Mouse (Mus musculus): ENCODE results near the gene Ppme1. TPM values are rescaled to one million over a fixed set of nuclear protein-coding genes. Genes with fewer than 3 reads are reported as not detected.

Ppme1 gene
- polyA plus RNA-seq (2015; fragmentation: Nextera tagmentation; extraction: Ambion mirVana), result 72.5 and 79.5 TPM in 2 replicates

GRCm38 (mm10) chr7:100371495-100372451, at the start of gene Ppme1, which contains the start of gene C2cd3:
Gene Ppme1, minus strand, starts transcription at chr7:100372307.
Gene C2cd3, plus strand, starts transcription at chr7:100372233.
- no peaks in the 10 kb centered on the region for H3K9me3 ChIP-seq (ENCODE audit: low read length)
- H3K4me2 ChIP-seq (replicated peaks; ENCODE audit: low read depth, low read length), result peak within 1 kb of the TSS; percentile 76
- peaks cover 22% of the 10 kb centered on the region for H3K4me1 ChIP-seq (ENCODE audit: insufficient read depth, low read length)
- peak within 1 kb of the TSS; percentile 92 for H3K27ac ChIP-seq (ENCODE audit: low read length)
- no peaks in the 10 kb centered on the region for H3K27me3 ChIP-seq (ENCODE audit: insufficient read depth, low read length)
- peaks cover 12% of the 10 kb centered on the region; the same call in 1 of the 2 replicates for H3K36me3 ChIP-seq (ENCODE audit: insufficient read depth, low read length)
- peak within 1 kb of the TSS; percentile 86 for H3K9ac ChIP-seq (replicated peaks; ENCODE audit: low read length)
- ATAC-seq (ENCODE audit: low FRiP score, low TSS enrichment), result peak; percentile 99
- peak within 1 kb of the TSS; percentile 92 for H3K4me3 ChIP-seq (ENCODE audit: low read length)
- under 1% methylated on average over 54 of the region's 54 CpGs for WGBS

GRCm38 (mm10) chr7:100408684-100409083, 36.6 kb upstream of the Ppme1 start:
- H3K4me2 ChIP-seq (replicated peaks; ENCODE audit: low read depth, low read length), result no peak overlapping the region
- H3K36me3 ChIP-seq (ENCODE audit: insufficient read depth, low read length), result peaks cover 58% of the 10 kb centered on the region
- no peak overlapping the region for H3K9ac ChIP-seq (replicated peaks; ENCODE audit: low read length)
- H3K4me3 ChIP-seq (ENCODE audit: low read length), result no peak overlapping the region
- H3K27ac ChIP-seq (ENCODE audit: low read length), result no peak overlapping the region
- H3K9me3 ChIP-seq (ENCODE audit: low read length), result no peaks in the 10 kb centered on the region
- H3K4me1 ChIP-seq (ENCODE audit: insufficient read depth, low read length), result no peaks in the 10 kb centered on the region
- 92% methylated on average over 4 of the region's 4 CpGs for WGBS
- ATAC-seq (ENCODE audit: low FRiP score, low TSS enrichment), result no peak
- no peaks in the 10 kb centered on the region for H3K27me3 ChIP-seq (ENCODE audit: insufficient read depth, low read length)

DNA sequence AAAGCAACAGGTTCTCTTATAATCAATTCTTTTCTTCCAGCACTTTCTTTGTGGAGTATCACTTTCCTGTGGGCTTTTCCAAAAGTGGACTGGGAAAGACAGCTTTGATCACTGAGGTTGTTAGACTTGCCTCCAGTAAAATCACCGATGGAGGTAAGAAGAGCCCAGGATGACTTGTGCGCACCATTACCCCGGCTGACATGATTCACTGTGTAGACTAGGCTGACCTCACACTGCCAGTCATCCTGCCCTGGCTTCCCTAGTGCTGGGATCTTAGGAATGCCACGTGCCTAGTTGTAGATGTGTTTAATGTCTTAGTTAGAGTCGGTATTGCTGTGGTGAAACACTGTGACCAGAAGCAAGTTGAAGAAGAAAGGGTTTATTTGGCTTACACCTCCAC, 35.6 kb upstream of the Ppme1 start:
- Histone ChIP-seq H3K4me3 (ENCODE audit: low read length) (no peak overlapping the region), H3K36me3 (ENCODE audit: insufficient read depth, low read length) (peaks cover 55% of the 10 kb centered on the region), H3K9ac (replicated peaks; ENCODE audit: low read length) (no peak overlapping the region), H3K4me1 (ENCODE audit: insufficient read depth, low read length) (no peaks in the 10 kb centered on the region), H3K4me2 (replicated peaks; ENCODE audit: low read depth, low read length) (no peak overlapping the region), H3K27ac (ENCODE audit: low read length) (no peak overlapping the region), H3K27me3 (ENCODE audit: insufficient read depth, low read length) (no peaks in the 10 kb centered on the region), H3K9me3 (ENCODE audit: low read length) (no peaks in the 10 kb centered on the region)
- 55% methylated on average over 5 of the region's 5 CpGs for WGBS
- 0 out of 2 replicates have a peak, but pooled peaks have one; percentile 42 for ATAC-seq (ENCODE audit: low FRiP score, low TSS enrichment)

- ATAC-seq (ENCODE audit: low FRiP score, low TSS enrichment), result no peak
- Histone ChIP-seq H3K36me3 (ENCODE audit: insufficient read depth, low read length) (peaks cover 34% of the 10 kb centered on the region), H3K27me3 (ENCODE audit: insufficient read depth, low read length) (no peaks in the 10 kb centered on the region), H3K9ac (replicated peaks; ENCODE audit: low read length) (no peak overlapping the region), H3K27ac (ENCODE audit: low read length) (no peak overlapping the region), H3K4me1 (ENCODE audit: insufficient read depth, low read length) (no peaks in the 10 kb centered on the region), H3K9me3 (ENCODE audit: low read length) (no peaks in the 10 kb centered on the region), H3K4me2 (replicated peaks; ENCODE audit: low read depth, low read length) (no peak overlapping the region), H3K4me3 (ENCODE audit: low read length) (no peak overlapping the region)
- 76% methylated on average over 4 of the region's 4 CpGs for WGBS
These were observed 30.6 kb upstream of the Ppme1 start for GRCm38 (mm10) chr7:100402715-100403114.

DNA sequence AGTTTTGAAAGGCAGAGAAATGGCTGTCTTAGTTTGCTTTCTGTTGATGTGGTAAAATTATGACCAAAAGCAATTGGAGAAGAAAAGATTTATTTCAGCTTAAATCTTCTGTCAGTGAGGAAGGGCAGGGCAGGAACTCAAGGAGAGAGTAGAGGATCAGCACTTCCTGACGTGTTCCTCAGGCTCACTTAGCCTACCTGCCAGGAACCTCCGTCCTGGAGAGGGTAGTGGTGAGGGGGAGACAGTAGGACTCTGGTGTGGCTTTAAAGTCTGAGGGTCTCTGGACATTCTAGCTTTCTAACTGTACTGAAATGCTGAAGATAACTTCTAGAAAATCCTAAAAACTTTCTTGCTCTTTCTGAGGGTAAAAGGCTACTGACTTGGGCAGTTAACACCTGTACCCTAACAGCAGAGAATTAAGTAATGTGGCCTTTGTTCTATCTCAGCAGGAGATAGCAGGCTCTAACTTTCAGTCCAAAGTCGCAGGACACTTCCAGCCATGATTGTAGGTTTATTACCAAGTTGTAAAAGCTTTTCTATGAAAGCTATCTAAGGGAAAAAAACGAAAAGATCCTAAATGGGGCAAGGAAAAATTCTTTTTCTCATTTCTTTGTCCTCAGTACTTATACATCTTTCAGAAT, 28.9 kb upstream of the Ppme1 start:
- no peak overlapping the region for H3K4me2 ChIP-seq (replicated peaks; ENCODE audit: low read depth, low read length)
- ATAC-seq (ENCODE audit: low FRiP score, low TSS enrichment), result no peak
- H3K9ac ChIP-seq (replicated peaks; ENCODE audit: low read length), result no peak overlapping the region
- H3K27me3 ChIP-seq (ENCODE audit: insufficient read depth, low read length), result no peaks in the 10 kb centered on the region
- H3K4me3 ChIP-seq (ENCODE audit: low read length), result no peak overlapping the region
- peaks cover 25% of the 10 kb centered on the region for H3K36me3 ChIP-seq (ENCODE audit: insufficient read depth, low read length)
- no peaks in the 10 kb centered on the region for H3K9me3 ChIP-seq (ENCODE audit: low read length)
- no peak overlapping the region for H3K27ac ChIP-seq (ENCODE audit: low read length)
- no peaks in the 10 kb centered on the region for H3K4me1 ChIP-seq (ENCODE audit: insufficient read depth, low read length)
- WGBS, result 30% methylated on average over 4 of the region's 4 CpGs

DNA sequence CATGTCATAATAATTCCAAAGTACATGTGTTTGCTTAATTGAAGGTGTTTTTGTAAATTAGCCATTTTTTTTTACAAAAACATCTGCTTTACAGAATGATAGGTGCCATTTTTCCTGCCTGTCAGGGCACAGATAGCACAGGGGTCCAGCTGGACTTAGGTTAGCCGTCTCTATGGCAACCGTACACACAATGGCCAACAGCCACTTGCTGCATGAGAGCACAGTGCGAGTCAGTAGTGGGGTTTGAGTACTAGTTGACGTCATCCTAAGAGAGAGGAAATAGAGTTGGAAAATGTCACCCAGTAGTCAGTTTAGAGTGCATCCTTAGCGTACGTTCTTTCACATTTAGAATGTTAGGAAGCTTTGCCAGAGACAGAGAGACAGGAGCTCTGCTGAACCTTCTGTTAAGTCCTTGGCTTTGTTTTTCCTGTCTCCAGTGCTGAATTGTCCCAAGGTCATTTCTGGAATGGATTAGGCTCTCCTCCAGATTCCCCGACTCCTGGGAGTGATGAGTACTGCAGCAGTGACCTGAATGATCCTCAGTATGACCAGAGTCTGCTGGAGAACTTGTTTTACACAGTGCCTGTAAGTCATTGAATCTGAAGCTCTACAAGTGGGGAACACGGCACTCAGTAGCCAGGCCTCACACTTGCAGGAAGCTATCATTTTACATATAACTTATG, 27.3 kb upstream of the Ppme1 start:
- peaks cover 20% of the 10 kb centered on the region for H3K36me3 ChIP-seq (ENCODE audit: insufficient read depth, low read length)
- no peak overlapping the region for H3K27ac ChIP-seq (ENCODE audit: low read length)
- no peak overlapping the region for H3K4me2 ChIP-seq (replicated peaks; ENCODE audit: low read depth, low read length)
- no peaks in the 10 kb centered on the region for H3K27me3 ChIP-seq (ENCODE audit: insufficient read depth, low read length)
- ATAC-seq (ENCODE audit: low FRiP score, low TSS enrichment), result no peak
- H3K4me1 ChIP-seq (ENCODE audit: insufficient read depth, low read length), result no peaks in the 10 kb centered on the region
- WGBS, result 73% methylated on average over 8 of the region's 8 CpGs
- H3K9me3 ChIP-seq (ENCODE audit: low read length), result no peaks in the 10 kb centered on the region
- no peak overlapping the region for H3K4me3 ChIP-seq (ENCODE audit: low read length)
- no peak overlapping the region for H3K9ac ChIP-seq (replicated peaks; ENCODE audit: low read length)

- H3K4me3 ChIP-seq (ENCODE audit: low read length), result no peak overlapping the region
- H3K27ac ChIP-seq (ENCODE audit: low read length), result no peak overlapping the region
- no peak for ATAC-seq (ENCODE audit: low FRiP score, low TSS enrichment)
- H3K4me2 ChIP-seq (replicated peaks; ENCODE audit: low read depth, low read length), result no peak overlapping the region
- H3K9me3 ChIP-seq (ENCODE audit: low read length), result no peaks in the 10 kb centered on the region
- 77% methylated on average over 2 of the region's 2 CpGs for WGBS
- no peaks in the 10 kb centered on the region for H3K4me1 ChIP-seq (ENCODE audit: insufficient read depth, low read length)
- H3K27me3 ChIP-seq (ENCODE audit: insufficient read depth, low read length), result no peaks in the 10 kb centered on the region
- peaks cover 38% of the 10 kb centered on the region for H3K36me3 ChIP-seq (ENCODE audit: insufficient read depth, low read length)
- H3K9ac ChIP-seq (replicated peaks; ENCODE audit: low read length), result no peak overlapping the region
These were observed 20.2 kb upstream of the Ppme1 start for GRCm38 (mm10) chr7:100392265-100392664.

DNA sequence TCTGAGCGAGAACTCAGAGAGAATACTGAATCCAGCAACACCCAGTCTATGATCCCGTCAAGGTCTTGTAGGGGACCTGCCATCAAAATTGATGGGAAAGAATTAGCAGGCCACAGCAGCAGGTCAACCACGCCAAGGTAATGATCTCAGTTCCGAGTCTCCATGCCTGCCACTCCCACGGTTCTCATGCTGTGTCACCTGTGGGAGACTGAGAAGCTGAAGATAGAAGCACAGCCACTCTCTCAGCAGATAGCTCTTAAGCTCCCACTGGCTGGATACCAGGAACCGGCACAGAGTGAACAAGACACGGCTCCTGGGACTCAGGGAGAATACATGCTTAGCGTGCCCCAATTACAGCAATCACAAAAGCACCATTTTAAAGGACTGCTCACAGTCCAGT, 18.1 kb upstream of the Ppme1 start:
- no peak overlapping the region for H3K27ac ChIP-seq (ENCODE audit: low read length)
- H3K9me3 ChIP-seq (ENCODE audit: low read length), result no peaks in the 10 kb centered on the region
- ATAC-seq (ENCODE audit: low FRiP score, low TSS enrichment), result no peak
- H3K4me3 ChIP-seq (ENCODE audit: low read length), result no peak overlapping the region
- no peaks in the 10 kb centered on the region for H3K4me1 ChIP-seq (ENCODE audit: insufficient read depth, low read length)
- no peaks in the 10 kb centered on the region for H3K27me3 ChIP-seq (ENCODE audit: insufficient read depth, low read length)
- 65% methylated on average over 8 of the region's 8 CpGs for WGBS
- H3K36me3 ChIP-seq (ENCODE audit: insufficient read depth, low read length), result peaks cover 31% of the 10 kb centered on the region
- no peak overlapping the region for H3K9ac ChIP-seq (replicated peaks; ENCODE audit: low read length)
- no peak overlapping the region for H3K4me2 ChIP-seq (replicated peaks; ENCODE audit: low read depth, low read length)

- Histone ChIP-seq H3K4me3 (ENCODE audit: low read length) (no peak overlapping the region), H3K4me1 (ENCODE audit: insufficient read depth, low read length) (no peaks in the 10 kb centered on the region), H3K9me3 (ENCODE audit: low read length) (no peaks in the 10 kb centered on the region), H3K27ac (ENCODE audit: low read length) (no peak overlapping the region), H3K9ac (replicated peaks; ENCODE audit: low read length) (no peak overlapping the region), H3K27me3 (ENCODE audit: insufficient read depth, low read length) (no peaks in the 10 kb centered on the region), H3K36me3 (ENCODE audit: insufficient read depth, low read length) (peaks cover 26% of the 10 kb centered on the region), H3K4me2 (replicated peaks; ENCODE audit: low read depth, low read length) (no peak overlapping the region)
- ATAC-seq (ENCODE audit: low FRiP score, low TSS enrichment), result no peak
- 89% methylated on average over 2 of the region's 2 CpGs for WGBS
These were observed 16.1 kb upstream of the Ppme1 start for GRCm38 (mm10) chr7:100388174-100388573.
